Mouse (Mus musculus) brain, embryonic 14.5 days (tissue): ENCODE data around the gene Slc15a4. TPM values are rescaled to one million over a fixed set of nuclear protein-coding genes. Genes with fewer than 3 reads are reported as not detected.

ENCODE experiments used
- DNase-seq: peaks from one replicate; pipeline ENCODE4 v3.0.0-alpha.2; 2011; ENCODE audit warnings: low read depth
- CTCF ChIP-seq: fragments of 200-500 bp; IDR thresholded peaks from 2 replicates; pipeline ENCODE4 v1.5.1; 2012; ENCODE audit warnings: inconsistent platforms, mild to moderate bottlenecking, moderate library complexity, borderline replicate concordance; ENCODE audit not compliant: insufficient read depth, insufficient read length; ENCODE audit errors: extremely low read depth
- POLR2A ChIP-seq: fragments of 200-500 bp; IDR thresholded peaks from 2 replicates; pipeline ENCODE4 v1.6.1; 2012; ENCODE audit warnings: mild to moderate bottlenecking, inconsistent platforms, borderline replicate concordance; ENCODE audit not compliant: poor library complexity, insufficient read depth, insufficient read length, severe bottlenecking; ENCODE audit errors: extremely low read depth
- polyA plus RNA-seq: library from polyadenylated mRNA; depleted of rRNA; stranded (reverse); fragments of >200 nt; gene quantifications from 2 replicates; pipeline ENCODE4 v1.2.3, GENCODE M21; 2012

The Slc15a4 gene
- polyA plus RNA-seq, 1 experiment, result 25.2 TPM

DNA sequence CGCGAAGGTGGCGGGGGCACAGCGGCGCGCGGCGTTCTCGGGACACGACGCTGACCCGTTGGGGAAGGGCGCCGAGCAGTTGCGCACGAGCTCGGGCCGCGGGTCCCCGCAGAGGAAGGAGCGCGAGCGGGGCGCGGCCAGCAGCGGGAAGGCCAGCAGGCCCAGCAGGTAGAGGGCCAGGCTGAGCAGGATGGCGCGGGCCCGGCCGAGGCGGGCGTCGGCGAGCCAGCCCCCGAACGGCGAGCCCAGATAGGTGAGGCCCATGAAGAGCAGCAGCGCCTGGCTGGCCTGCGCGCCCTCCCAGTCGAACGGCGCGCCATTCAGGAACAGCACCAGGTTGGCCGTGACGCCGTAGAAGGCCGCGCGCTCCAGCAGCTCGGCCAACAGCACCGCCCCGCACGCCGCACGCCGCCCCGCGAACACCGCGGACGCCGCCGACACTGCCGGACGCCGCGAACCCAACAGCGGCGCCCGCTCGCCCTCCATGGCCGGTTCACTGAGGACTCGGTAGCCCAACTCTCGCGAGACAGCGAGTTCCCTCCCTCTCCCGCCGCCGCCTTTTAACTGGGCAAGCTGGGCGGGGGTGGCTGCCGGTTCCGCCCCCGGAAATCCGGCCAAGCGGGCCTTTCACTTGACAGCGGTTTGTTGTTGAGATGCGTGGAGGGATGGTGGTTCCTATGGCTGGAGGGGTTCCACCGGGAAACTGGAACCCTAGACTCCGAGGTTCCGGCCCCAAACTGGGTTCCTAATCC is 15.6 kb downstream of the Slc15a4 start:
- TF ChIP-seq POLR2A (peak; percentile 76), CTCF (no peak)

DNA sequence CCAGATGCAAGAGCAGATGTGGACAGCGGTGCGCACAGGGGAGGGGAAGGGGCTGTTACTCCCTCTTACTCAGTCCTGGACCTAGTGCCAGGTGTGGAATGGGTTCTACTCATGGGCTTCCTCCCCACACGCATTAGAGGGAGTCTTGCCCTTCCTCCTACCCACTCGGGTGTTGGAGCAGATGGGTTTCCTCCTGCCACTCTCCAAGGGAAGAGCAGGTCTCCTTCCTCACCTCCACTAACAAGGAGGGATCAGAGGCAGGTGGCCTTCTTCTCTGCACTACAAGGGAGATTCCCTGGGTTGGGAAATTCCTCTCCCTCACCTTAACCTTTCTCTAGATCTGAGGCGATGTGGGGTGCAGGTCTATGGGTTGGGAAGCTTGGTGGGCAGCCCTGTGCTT is 16.5 kb downstream of the Slc15a4 start:
- no peak for DNase-seq
- TF ChIP-seq CTCF (no peak), POLR2A (no peak)

More for the DNA sequence above, 15.6 kb downstream of the Slc15a4 start:
- DNase-seq, result peak; percentile 99

DNA sequence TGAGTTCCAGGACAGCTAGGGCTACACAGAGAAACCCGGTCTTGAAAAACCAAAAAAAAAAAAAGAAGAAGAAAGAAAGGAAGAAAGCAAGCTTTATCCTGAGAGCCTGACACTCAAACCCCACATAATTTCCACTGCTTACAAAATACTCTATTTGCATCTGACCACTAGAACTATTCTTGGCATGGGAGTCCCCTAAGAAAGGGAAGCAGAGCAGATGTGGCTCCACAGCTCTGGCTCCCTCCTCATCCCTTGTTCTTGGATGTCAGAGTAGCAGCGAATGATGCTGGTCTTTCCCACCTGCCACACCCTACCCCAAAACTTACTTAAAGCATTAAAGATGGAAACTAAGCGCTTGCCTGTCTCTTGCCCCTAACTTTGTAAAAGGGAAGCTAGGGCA is 17.2 kb downstream of the Slc15a4 start:
- TF ChIP-seq CTCF (no peak), POLR2A (no peak)
- no peak for DNase-seq

DNA sequence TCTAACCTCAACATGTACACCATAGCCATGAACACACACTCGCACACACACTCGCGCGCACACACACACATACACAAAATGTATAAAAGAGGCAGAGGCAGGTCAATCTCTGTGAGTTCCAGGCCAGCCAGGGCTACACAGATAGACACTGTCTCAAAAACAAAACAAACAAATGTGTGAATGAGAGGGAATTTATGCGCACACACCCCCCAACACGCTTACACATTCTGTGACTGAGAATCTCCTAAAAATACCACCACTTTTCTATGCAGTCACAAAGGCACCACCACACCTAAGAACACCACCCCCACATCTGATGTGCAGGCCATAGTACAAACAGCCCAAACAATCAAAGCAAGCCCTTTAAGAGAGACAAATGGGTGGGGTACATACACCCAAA is 20.3 kb downstream of the Slc15a4 start:
- no peak for TF ChIP-seq POLR2A
- no peak for TF ChIP-seq CTCF
- no peak for DNase-seq

GRCm38 (mm10) chr5:127611881-127612280 is 20.8 kb downstream of the Slc15a4 start:
- DNase-seq, result no peak
- TF ChIP-seq POLR2A (no peak), CTCF (no peak)

DNA sequence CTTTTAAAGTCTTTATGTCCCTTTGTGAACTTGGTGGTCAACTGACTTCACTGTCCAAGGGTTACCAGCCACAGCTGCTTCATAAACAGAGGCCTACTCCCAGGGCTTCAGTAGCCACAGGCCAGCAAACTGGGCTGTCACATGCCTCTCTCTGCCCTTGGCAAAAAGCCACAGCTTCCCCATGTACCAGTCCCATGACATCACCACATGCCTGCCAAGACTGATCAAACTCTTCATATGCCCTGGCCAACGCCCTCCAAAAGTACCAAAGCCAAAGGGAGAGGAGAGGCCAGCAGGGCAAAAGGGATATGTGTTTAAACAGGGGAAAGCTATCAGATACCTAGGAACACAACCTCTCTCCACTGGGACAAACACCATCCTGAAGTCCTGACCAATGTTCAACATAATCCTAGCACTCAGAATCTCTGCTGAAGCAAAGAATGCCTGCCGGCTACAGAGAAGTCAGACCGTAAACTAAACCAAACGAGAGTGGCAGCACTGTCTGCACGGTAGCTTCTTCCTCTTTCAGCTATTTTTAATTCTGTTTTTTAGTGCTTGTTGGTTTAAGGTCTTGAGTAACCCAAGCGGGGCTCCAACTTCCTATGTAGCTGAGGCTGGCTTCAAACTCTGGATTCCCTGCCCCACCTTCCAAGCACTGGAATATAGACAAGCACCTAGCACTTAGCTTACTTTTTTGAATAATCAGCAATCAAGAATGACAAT is 21.7 kb downstream of the Slc15a4 start:
- TF ChIP-seq POLR2A, result no peak
- no peak for TF ChIP-seq CTCF
- peak; percentile 28 for DNase-seq

- no peak for TF ChIP-seq POLR2A
- TF ChIP-seq CTCF, result no peak
- no peak for DNase-seq
These were observed 23.4 kb downstream of the Slc15a4 start for GRCm38 (mm10) chr5:127609191-127609714.

DNA sequence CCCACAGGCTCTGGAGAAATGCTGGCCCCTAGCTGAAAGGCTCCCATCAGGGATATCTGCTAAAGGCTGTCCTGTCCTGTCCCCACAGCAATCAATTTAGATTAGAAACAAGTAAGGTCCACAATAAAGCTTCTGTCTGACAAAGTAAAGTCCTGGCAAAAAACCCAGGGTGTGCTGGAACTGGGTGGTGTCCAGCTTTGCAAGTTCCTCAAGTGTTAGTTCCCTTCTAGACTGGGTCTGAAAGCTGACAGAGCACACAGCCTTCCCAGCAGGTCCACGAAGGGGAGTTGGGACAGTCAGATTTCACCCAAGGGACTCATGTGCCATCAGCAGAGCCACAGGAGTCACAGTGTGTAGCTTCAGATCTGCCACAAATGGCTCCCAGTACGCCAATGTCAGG is 25.2 kb downstream of the Slc15a4 start:
- DNase-seq, result no peak

GRCm38 (mm10) chr5:127602996-127603395 is 29.7 kb downstream of the Slc15a4 start:
- TF ChIP-seq CTCF (no peak), POLR2A (no peak)
- DNase-seq, result no peak

More for the DNA sequence above, 25.2 kb downstream of the Slc15a4 start:
- TF ChIP-seq POLR2A, result no peak
- TF ChIP-seq CTCF, result no peak

DNA sequence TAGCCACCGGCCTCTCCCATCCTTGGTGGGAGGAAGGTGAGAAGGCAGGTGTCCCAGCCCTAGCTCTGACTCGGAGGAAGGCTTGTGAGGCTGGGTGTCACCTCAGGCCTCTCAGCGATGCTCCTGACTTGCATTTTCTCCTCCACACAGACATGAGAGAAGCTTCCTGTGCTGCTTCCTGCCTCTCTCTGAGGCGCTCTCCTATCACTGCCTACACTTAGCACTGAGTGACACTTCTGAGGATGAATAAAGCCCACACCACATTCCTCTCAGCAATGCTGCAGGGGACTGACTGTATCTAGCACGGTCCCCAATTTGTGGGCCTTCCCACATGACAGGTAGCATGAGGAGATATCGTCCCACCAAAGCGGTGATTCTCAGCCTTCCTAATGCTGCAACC is 35.8 kb downstream of the Slc15a4 start:
- TF ChIP-seq POLR2A (no peak), CTCF (no peak)
- DNase-seq, result no peak

- no peak for TF ChIP-seq CTCF
- DNase-seq, result no peak
These were observed 37.0 kb downstream of the Slc15a4 start for GRCm38 (mm10) chr5:127595676-127596075.

GRCm38 (mm10) chr5:127592854-127593253 is 39.8 kb downstream of the Slc15a4 start:
- TF ChIP-seq CTCF (peak; percentile 57; the same call in 1 of the 2 replicates), POLR2A (no peak)
- peak; percentile 46 for DNase-seq

DNA sequence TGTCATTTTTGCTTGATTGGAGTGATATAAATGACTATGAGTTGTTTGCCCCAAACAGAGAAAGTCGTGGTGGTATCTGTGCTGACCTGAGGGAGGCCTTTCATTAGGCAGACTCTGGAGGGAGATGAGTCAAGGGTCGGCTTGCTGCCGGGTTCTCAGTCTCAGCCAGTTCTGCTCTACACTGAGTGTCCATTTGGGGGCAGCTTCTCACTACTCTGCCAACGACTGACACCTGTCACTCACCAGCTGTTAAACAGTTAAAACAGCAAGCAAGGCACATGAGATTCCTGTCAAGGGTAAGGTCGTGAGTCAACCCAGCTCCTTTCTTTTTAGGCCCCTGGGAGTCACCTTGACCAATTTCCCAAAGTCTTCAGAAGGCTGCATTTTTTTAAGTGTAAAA is 40.3 kb downstream of the Slc15a4 start:
- TF ChIP-seq CTCF, result no peak
- no peak for TF ChIP-seq POLR2A
- no peak for DNase-seq
